Mouse (Mus musculus): Measurements from ENCODE around the gene Vpreb1. TPM values are rescaled to one million over a fixed set of nuclear protein-coding genes. Genes with fewer than 3 reads are reported as not detected.

The Vpreb1 gene
- total and polyA plus RNA-seq, 2 experiments: 2.4 TPM; not detected in 1

DNA sequence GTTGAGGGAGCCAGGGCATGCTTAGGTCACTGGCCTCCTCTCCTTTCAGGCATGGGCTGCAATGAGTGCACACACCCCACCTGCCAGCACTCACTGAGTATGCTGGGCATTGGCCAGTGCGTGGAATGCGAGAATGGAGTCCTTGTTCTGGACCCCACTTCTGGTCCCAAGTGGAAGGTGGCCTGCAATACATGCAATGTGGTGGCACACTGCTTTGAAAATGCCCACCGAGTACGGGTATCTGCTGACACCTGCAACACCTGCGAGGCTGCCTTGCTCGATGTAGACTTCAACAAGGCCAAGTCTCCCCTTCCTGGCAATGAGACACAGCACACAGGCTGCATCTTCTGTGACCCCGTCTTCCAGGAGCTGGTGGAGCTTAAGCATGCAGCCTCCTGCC, 21.7 kb upstream of the Vpreb1 start:
- H3K4me1 ChIP-seq (ENCODE audit: control insufficient read depth, insufficient read depth, low read length): peaks cover 15% of the 10 kb centered on the region
- H3K36me3 ChIP-seq (ENCODE audit: control insufficient read depth, insufficient read depth, low read length): peaks cover 32% of the 10 kb centered on the region
- peaks cover 6% of the 10 kb centered on the region; the same call in 1 of the 2 replicates for H3K79me2 ChIP-seq (ENCODE audit: control insufficient read depth, insufficient read depth, low read length)
- H3K4me3 ChIP-seq (ENCODE audit: insufficient read depth, low read depth, low read length): no peak overlapping the region
- no peaks in the 10 kb centered on the region for H3K27me3 ChIP-seq (ENCODE audit: control insufficient read depth, insufficient read depth, low read length)
- TF ChIP-seq CTCF (IDR thresholded peaks at IDR 0.05; ENCODE audit: low read depth, low read length) (no peak), POLR2A (IDR thresholded peaks at IDR 0.05; ENCODE audit: extremely low read depth, insufficient read depth, low read length) (no peak)
- H3K27ac ChIP-seq (replicated peaks; ENCODE audit: insufficient read depth, low read depth, low read length): no peak overlapping the region
- H3K9ac ChIP-seq (ENCODE audit: low read depth, low read length): no peak overlapping the region
- no peak for DNase-seq (ENCODE audit: extremely low read depth, low read depth, low spot score)
- 96% methylated on average over 7 of the region's 7 CpGs for WGBS

GRCm38 (mm10) chr16:16888341-16888740, 17.7 kb upstream of the Vpreb1 start:
- peak; percentile 94 for DNase-seq (ENCODE audit: extremely low read depth, low read depth, low spot score)
- no peak overlapping the region for H3K4me3 ChIP-seq (ENCODE audit: insufficient read depth, low read depth, low read length)
- no peaks in the 10 kb centered on the region for H3K27me3 ChIP-seq (ENCODE audit: control insufficient read depth, insufficient read depth, low read length)
- TF ChIP-seq CTCF (IDR thresholded peaks at IDR 0.05; ENCODE audit: low read depth, low read length): no peak
- TF ChIP-seq POLR2A (IDR thresholded peaks at IDR 0.05; ENCODE audit: extremely low read depth, insufficient read depth, low read length): no peak
- peaks cover 30% of the 10 kb centered on the region for H3K4me1 ChIP-seq (ENCODE audit: control insufficient read depth, insufficient read depth, low read length)
- 25% methylated on average over 1 of the region's 1 CpGs for WGBS
- no peak overlapping the region for H3K9ac ChIP-seq (ENCODE audit: low read depth, low read length)
- H3K36me3 ChIP-seq (ENCODE audit: control insufficient read depth, insufficient read depth, low read length): peaks cover 47% of the 10 kb centered on the region
- H3K27ac ChIP-seq (replicated peaks; ENCODE audit: insufficient read depth, low read depth, low read length): peak overlapping the region; percentile 75
- H3K79me2 ChIP-seq (ENCODE audit: control insufficient read depth, insufficient read depth, low read length): no peaks in the 10 kb centered on the region

DNA sequence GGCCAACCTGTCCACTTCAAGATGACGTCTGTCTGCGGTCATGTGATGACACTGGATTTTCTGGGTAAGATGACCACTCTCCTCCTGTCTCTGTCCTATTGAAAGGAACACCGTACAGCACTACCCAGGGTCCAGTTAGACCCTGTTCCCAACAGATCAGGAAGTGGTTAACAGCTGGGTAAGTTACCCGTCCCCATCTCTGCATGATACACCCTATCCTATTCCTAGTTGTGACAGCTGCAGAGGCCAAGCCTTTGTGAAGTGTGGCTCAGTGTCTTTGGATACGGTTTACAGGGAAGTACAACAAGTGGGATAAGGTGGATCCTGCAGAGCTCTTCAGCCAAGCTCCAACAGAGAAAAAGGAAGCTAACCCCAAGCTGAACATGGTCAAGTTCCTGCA, 8.4 kb upstream of the Vpreb1 start:
- Histone ChIP-seq H3K79me2 (ENCODE audit: control insufficient read depth, insufficient read depth, low read length) (peaks cover 2% of the 10 kb centered on the region; the same call in 1 of the 2 replicates), H3K27me3 (ENCODE audit: control insufficient read depth, insufficient read depth, low read length) (no peaks in the 10 kb centered on the region), H3K4me1 (ENCODE audit: control insufficient read depth, insufficient read depth, low read length) (no peaks in the 10 kb centered on the region), H3K9ac (ENCODE audit: low read depth, low read length) (no peak overlapping the region), H3K36me3 (ENCODE audit: control insufficient read depth, insufficient read depth, low read length) (peaks cover 59% of the 10 kb centered on the region), H3K27ac (replicated peaks; ENCODE audit: insufficient read depth, low read depth, low read length) (no peak overlapping the region), H3K4me3 (ENCODE audit: insufficient read depth, low read depth, low read length) (no peak overlapping the region)
- no peak for DNase-seq (ENCODE audit: extremely low read depth, low read depth, low spot score)
- 96% methylated on average over 5 of the region's 5 CpGs for WGBS
- TF ChIP-seq CTCF (IDR thresholded peaks at IDR 0.05; ENCODE audit: low read depth, low read length) (no peak), POLR2A (IDR thresholded peaks at IDR 0.05; ENCODE audit: extremely low read depth, insufficient read depth, low read length) (no peak)

DNA sequence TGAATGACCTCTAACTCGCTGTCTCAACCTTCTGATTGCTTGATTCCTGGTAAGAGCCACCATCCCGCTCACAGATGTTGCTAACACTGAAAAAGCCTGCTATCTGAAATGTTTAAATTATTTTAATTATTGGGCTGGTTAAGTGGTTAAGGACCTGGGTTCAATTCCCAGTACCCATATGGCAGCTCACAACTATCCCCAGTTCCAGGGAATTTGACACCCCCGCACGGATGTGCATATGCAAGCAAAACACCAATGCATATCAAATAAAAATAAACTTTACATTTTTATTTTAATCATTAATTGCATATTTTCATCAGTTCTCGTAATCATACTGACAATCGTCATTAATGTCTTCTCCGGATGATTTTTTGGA, 414 bp downstream of the Vpreb1 start:
- 36% methylated on average over 7 of the region's 7 CpGs for WGBS
- Histone ChIP-seq H3K27ac (replicated peaks; ENCODE audit: insufficient read depth, low read depth, low read length) (no peak overlapping the region), H3K9ac (ENCODE audit: low read depth, low read length) (no peak overlapping the region), H3K4me1 (ENCODE audit: control insufficient read depth, insufficient read depth, low read length) (no peaks in the 10 kb centered on the region), H3K4me3 (ENCODE audit: insufficient read depth, low read depth, low read length) (peak overlapping the region; percentile 91; the same call in 1 of the 2 replicates), H3K79me2 (ENCODE audit: control insufficient read depth, insufficient read depth, low read length) (peaks cover 3% of the 10 kb centered on the region; the same call in 1 of the 2 replicates), H3K27me3 (ENCODE audit: control insufficient read depth, insufficient read depth, low read length) (no peaks in the 10 kb centered on the region), H3K36me3 (ENCODE audit: control insufficient read depth, insufficient read depth, low read length) (peaks cover 4% of the 10 kb centered on the region; the same call in 1 of the 2 replicates)
- no peak for DNase-seq (ENCODE audit: extremely low read depth, low read depth, low spot score)
- TF ChIP-seq CTCF (IDR thresholded peaks at IDR 0.05; ENCODE audit: low read depth, low read length) (no peak), POLR2A (IDR thresholded peaks at IDR 0.05; ENCODE audit: extremely low read depth, insufficient read depth, low read length) (no peak)

DNA sequence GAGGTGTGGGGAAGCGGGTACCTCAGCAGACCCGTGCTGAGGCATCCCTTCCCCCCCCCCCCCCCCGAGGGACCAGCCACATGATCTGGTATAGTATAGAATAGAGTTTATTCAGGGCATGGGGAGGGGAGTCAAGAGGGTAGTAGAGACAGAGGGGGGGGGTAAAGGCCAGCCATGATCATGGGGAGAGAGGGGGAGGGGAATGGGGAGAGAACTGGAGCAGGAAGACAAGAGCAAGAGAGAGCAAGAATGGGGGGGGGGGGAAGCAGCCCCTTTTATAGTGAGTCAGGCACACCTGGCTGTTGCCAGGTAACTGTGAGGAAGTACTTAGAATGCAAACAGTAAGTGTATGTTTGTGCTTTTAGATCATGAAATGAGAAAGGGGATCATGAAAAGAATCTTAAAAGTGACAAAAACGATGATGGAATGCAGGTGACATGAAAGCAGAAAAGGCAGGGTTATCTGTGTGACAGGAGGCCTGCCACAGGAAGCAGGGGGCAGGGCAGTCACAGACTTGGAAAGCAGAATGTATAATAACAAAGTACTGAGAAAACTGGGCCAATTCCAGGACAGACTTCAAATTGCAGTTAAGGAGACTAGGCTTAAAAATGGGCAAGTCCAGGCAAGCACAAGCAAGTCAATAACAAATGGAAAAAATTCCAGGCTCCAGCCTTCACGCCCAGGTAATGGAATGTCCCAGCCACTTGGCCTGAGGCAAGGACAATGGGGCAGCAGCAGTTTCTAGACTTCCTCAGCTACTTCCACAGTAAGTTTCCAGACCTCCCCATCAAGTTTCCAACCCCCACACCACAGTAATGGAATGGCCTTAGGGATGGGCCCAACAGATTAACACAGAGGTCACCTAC, 4.7 kb downstream of the Vpreb1 start:
- DNase-seq (ENCODE audit: extremely low read depth, low read depth, low spot score): peak; percentile 13
- Histone ChIP-seq H3K4me3 (ENCODE audit: insufficient read depth, low read depth, low read length) (no peak overlapping the region), H3K4me1 (ENCODE audit: control insufficient read depth, insufficient read depth, low read length) (no peaks in the 10 kb centered on the region), H3K36me3 (ENCODE audit: control insufficient read depth, insufficient read depth, low read length) (no peaks in the 10 kb centered on the region), H3K9ac (ENCODE audit: low read depth, low read length) (no peak overlapping the region), H3K79me2 (ENCODE audit: control insufficient read depth, insufficient read depth, low read length) (no peaks in the 10 kb centered on the region), H3K27me3 (ENCODE audit: control insufficient read depth, insufficient read depth, low read length) (no peaks in the 10 kb centered on the region), H3K27ac (replicated peaks; ENCODE audit: insufficient read depth, low read depth, low read length) (no peak overlapping the region)
- WGBS: 58% methylated on average over 4 of the region's 5 CpGs
- TF ChIP-seq CTCF (IDR thresholded peaks at IDR 0.05; ENCODE audit: low read depth, low read length) (no peak), POLR2A (IDR thresholded peaks at IDR 0.05; ENCODE audit: extremely low read depth, insufficient read depth, low read length) (no peak)

DNA sequence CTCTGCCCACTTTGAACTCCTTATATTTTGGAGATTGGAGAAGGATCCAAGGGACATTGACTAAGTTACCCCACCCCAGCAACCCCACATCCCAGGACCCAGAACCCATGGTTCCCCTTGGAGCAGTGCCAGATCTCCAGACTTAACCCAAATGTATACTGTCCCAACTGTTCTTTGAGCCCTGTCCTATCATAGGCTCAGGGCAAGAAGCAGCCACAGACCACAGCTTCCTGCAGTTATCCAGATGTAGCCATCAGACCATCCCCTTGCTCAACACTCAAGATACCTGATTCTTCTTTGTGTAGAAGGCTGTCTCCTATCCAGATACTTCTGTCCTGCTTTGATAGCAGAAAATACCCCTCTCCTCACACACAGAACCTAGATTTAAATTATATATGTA, 5.4 kb downstream of the Vpreb1 start:
- no peak for DNase-seq (ENCODE audit: extremely low read depth, low read depth, low spot score)
- H3K79me2 ChIP-seq (ENCODE audit: control insufficient read depth, insufficient read depth, low read length): no peaks in the 10 kb centered on the region

More for the DNA sequence above, 5.4 kb downstream of the Vpreb1 start:
- TF ChIP-seq CTCF (IDR thresholded peaks at IDR 0.05; ENCODE audit: low read depth, low read length) (no peak), POLR2A (IDR thresholded peaks at IDR 0.05; ENCODE audit: extremely low read depth, insufficient read depth, low read length) (no peak)
- Histone ChIP-seq H3K27me3 (ENCODE audit: control insufficient read depth, insufficient read depth, low read length) (no peaks in the 10 kb centered on the region), H3K9ac (ENCODE audit: low read depth, low read length) (no peak overlapping the region), H3K4me1 (ENCODE audit: control insufficient read depth, insufficient read depth, low read length) (no peaks in the 10 kb centered on the region), H3K27ac (replicated peaks; ENCODE audit: insufficient read depth, low read depth, low read length) (no peak overlapping the region), H3K4me3 (ENCODE audit: insufficient read depth, low read depth, low read length) (no peak overlapping the region), H3K36me3 (ENCODE audit: control insufficient read depth, insufficient read depth, low read length) (no peaks in the 10 kb centered on the region)
